Mouse (Mus musculus) G1E (cell line): ENCODE data around the gene Agap1.

Source experiments
- CTCF ChIP-seq: IDR thresholded peaks from 2 replicates; pipeline ENCODE4 v1.5.1; 2012; ENCODE audit warnings: low read depth, low read length, inconsistent platforms, mixed read lengths
- GATA2 ChIP-seq: IDR thresholded peaks from 2 replicates; pipeline ENCODE4 v1.6.1; 2012; ENCODE audit warnings: low read depth, low read length, inconsistent platforms, borderline replicate concordance
- POLR2AphosphoS5 ChIP-seq: IDR thresholded peaks from 2 replicates; pipeline ENCODE4 v1.6.1; 2012; ENCODE audit warnings: low read depth, low read length, inconsistent platforms; ENCODE audit not compliant: insufficient replicate concordance
- TAL1 ChIP-seq: conservative IDR thresholded peaks from 2 replicates; pipeline ENCODE4 v1.6.1; 2012; ENCODE audit warnings: low read depth, low read length, inconsistent platforms, mixed read lengths

DNA sequence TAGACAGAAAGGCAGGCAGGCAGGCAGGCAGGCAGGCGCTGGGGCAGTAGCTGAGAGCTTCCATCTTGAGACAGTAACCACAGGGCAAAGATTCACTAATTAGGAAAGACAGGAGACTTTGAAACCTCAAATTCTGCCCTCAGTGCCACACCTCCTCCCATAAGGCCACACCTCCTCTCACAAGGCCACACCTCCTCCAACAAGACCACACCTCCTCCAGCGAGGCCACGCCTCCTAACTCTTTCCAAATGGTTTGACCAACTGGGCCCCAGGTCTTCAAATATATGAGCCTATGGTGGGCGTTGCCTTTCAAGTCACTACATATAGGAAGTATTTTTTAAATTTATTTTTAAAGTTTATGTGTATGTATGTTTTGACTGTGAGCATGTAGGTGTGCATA, 446.8 kb downstream of the Agap1 start:
- no peak for TF ChIP-seq CTCF
- TF ChIP-seq POLR2AphosphoS5: no peak
- TF ChIP-seq TAL1: no peak
- no peak for TF ChIP-seq GATA2
